Mouse (Mus musculus) Patski (cell line): ENCODE data around the gene Ifitm5. TPM values are rescaled to one million over a fixed set of nuclear protein-coding genes. Genes with fewer than 3 reads are reported as not detected.

ENCODE experiments used
- ATAC-seq: fragments of 100-300 bp; one replicate; pipeline ENCODE4 v1.8.0; 2021
- CTCF ChIA-PET: fragments of 350-600 bp; sonication (Branson Sonifier 250); formaldehyde crosslinking; loops from one replicate; lab custom pipeline; 2022; ENCODE audit warnings: inconsistent platforms; lab: Charles Lee
- POLR2A ChIA-PET: fragments of 350-600 bp; sonication (Branson Sonifier 250); formaldehyde crosslinking; loops from one replicate; lab custom pipeline; 2022; ENCODE audit warnings: antibody characterized with exemption, inconsistent platforms; lab: Charles Lee
- DNase-seq: peaks from one replicate; pipeline ENCODE4 v3.0.0-alpha.2; 2011; ENCODE audit warnings: low read depth, low spot score
- H3K27me3 ChIP-seq: fragments of 371-371 bp; one replicate; pipeline ENCODE4 v1.5.1; 2021
- CTCF ChIP-seq: fragments of 100-300 bp; IDR thresholded peaks from one replicate; pipeline ENCODE4 v1.5.1; 2021
- in situ Hi-C: fragments of 300-500 bp; cut with MboI; formaldehyde crosslinking; loops from 3 replicates; pipeline ENCODE4 v1.11.1; 2018; ENCODE audit warnings: low pct_unique_long_range_greater_than_20kb, mixed read lengths
- polyA plus RNA-seq: library from polyadenylated mRNA; unstranded; gene quantifications from one replicate; pipeline ENCODE4 v1.2.3, GENCODE M21; 2021

Gene Ifitm5
- polyA plus RNA-seq, 1 experiment from 2014 or later = 0.30 TPM

- H3K27me3 ChIP-seq = peaks cover 46% of the 10 kb centered on the region
- no peak for DNase-seq
- ChIA-PET CTCF (interaction anchor here (0.9 to 1.5 kb wide), 4 partner anchors 10 to 19 kb away, joined by 3 to 4 read pairs (median 3); no protein-coding TSS in a partner anchor), POLR2A (no interaction called here)
- in situ Hi-C loops = no loop called here
- TF ChIP-seq CTCF = no peak
- ATAC-seq = peak; percentile 18
Measured at GRCm38 (mm10) chr7:140922398-140923069, 27.6 kb downstream of the Ifitm5 start.

GRCm38 (mm10) chr7:140921225-140921975, 28.7 kb downstream of the Ifitm5 start:
- ATAC-seq = no peak
- no peak for TF ChIP-seq CTCF
- peaks cover 46% of the 10 kb centered on the region for H3K27me3 ChIP-seq
- in situ Hi-C loops = no loop called here
- DNase-seq = no peak
- ChIA-PET POLR2A (no interaction called here), CTCF (interaction anchor here (0.9 to 1.5 kb wide), 3 partner anchors 12 to 18 kb away, joined by 3 to 4 read pairs (median 3); no protein-coding TSS in a partner anchor)

GRCm38 (mm10) chr7:140920418-140921029, 29.6 kb downstream of the Ifitm5 start, which contains the start of gene Nlrp6:
Nlrp6 (plus strand) TSS chr7:140920902.
- no peak for TF ChIP-seq CTCF
- DNase-seq (no peak), ATAC-seq (no peak)
- in situ Hi-C loops = no loop called here
- CTCF ChIA-PET = no interaction called here
- H3K27me3 ChIP-seq = peaks cover 46% of the 10 kb centered on the region
- POLR2A ChIA-PET = no interaction called here

GRCm38 (mm10) chr7:140919911-140920310, 30.2 kb downstream of the Ifitm5 start:
- no peak for TF ChIP-seq CTCF

GRCm38 (mm10) chr7:140914031-140914690, 35.9 kb downstream of the Ifitm5 start:
- no peak for TF ChIP-seq CTCF
- ChIA-PET CTCF (interaction anchor here (1.0 to 1.2 kb wide), 2 partner anchors 11 to 45 kb away, joined by 3 to 4 read pairs; no protein-coding TSS in a partner anchor), POLR2A (no interaction called here)
- peaks cover 8% of the 10 kb centered on the region for H3K27me3 ChIP-seq
- DNase-seq (no peak), ATAC-seq (no peak)
- in situ Hi-C loops = no loop called here

More at GRCm38 (mm10) chr7:140919911-140920310, 30.2 kb downstream of the Ifitm5 start:
- ChIA-PET CTCF (no interaction called here), POLR2A (no interaction called here)
- no peak for DNase-seq
- ATAC-seq = no peak
- in situ Hi-C loops = no loop called here
- H3K27me3 ChIP-seq = peaks cover 46% of the 10 kb centered on the region

GRCm38 (mm10) chr7:140912846-140913482, 37.1 kb downstream of the Ifitm5 start:
- H3K27me3 ChIP-seq = peaks cover 4% of the 10 kb centered on the region
- TF ChIP-seq CTCF = no peak
- ChIA-PET POLR2A (no interaction called here), CTCF (interaction anchor here (1.2 to 1.5 kb wide), 5 partner anchors 9 to 136 kb away, joined by 3 to 5 read pairs (median 4); no protein-coding TSS in a partner anchor)
- in situ Hi-C loops = no loop called here
- DNase-seq (no peak), ATAC-seq (no peak)

GRCm38 (mm10) chr7:140912293-140912692, 37.8 kb downstream of the Ifitm5 start:
- POLR2A ChIA-PET = no interaction called here
- CTCF ChIA-PET = interaction anchor here (1.2 to 1.5 kb wide), 4 partner anchors 9 to 137 kb away, joined by 3 to 5 read pairs (median 4); no protein-coding TSS in a partner anchor
- no peak for TF ChIP-seq CTCF
- no peaks in the 10 kb centered on the region for H3K27me3 ChIP-seq
- in situ Hi-C loops = no loop called here
- ATAC-seq = no peak
- no peak for DNase-seq

GRCm38 (mm10) chr7:140908634-140909107, 41.4 kb downstream of the Ifitm5 start:
- H3K27me3 ChIP-seq = no peaks in the 10 kb centered on the region
- POLR2A ChIA-PET = interaction anchor here (1.0 kb wide), 1 partner anchor 46 kb away, joined by 5 read pairs; no protein-coding TSS in a partner anchor
- TF ChIP-seq CTCF = peak; percentile 79
- no peak for DNase-seq
- ATAC-seq = no peak
- in situ Hi-C loops = no loop called here
- CTCF ChIA-PET = interaction anchor here (0.8 to 2.1 kb wide), 13 partner anchors 9 to 164 kb away, joined by 3 to 10 read pairs (median 4); partner anchors contain the start of genes B4galnt4, Odf3 and Scgb1c1

- DNase-seq (no peak), ATAC-seq (no peak)
- ChIA-PET POLR2A (no interaction called here), CTCF (interaction anchor here (0.8 to 2.1 kb wide), 12 partner anchors 9 to 164 kb away, joined by 3 to 10 read pairs (median 4); partner anchors contain the start of genes B4galnt4 and Scgb1c1)
- in situ Hi-C loops = no loop called here
- no peaks in the 10 kb centered on the region for H3K27me3 ChIP-seq
- TF ChIP-seq CTCF = no peak
Measured at GRCm38 (mm10) chr7:140908181-140908580, 41.9 kb downstream of the Ifitm5 start.
